Mouse (Mus musculus) stomach, postnatal 0 days (tissue): ENCODE results near the gene Loxl3.

Experiments
- CTCF ChIP-seq: IDR thresholded peaks from 2 replicates; pipeline ENCODE4 v1.5.1; 2016; ENCODE audit warnings: antibody characterized with exemption, low read depth, mild to moderate bottlenecking, moderate library complexity
- EP300 ChIP-seq: optimal IDR thresholded peaks from 2 replicates; pipeline ENCODE3; 2016; ENCODE audit warnings: antibody characterized with exemption

- TF ChIP-seq CTCF (no peak), EP300 (no peak)
Measured at GRCm38 (mm10) chr6:83015749-83016148, 18.2 kb upstream of the Loxl3 start.
